Mouse (Mus musculus) adrenal gland, postnatal 4 days (tissue): ENCODE results near the gene Rims1. TPM values are rescaled to one million over a fixed set of nuclear protein-coding genes. Genes with fewer than 3 reads are reported as not detected.

ENCODE experiments used
- DNase-seq, 2 experiments: peaks; one replicate each; pipeline ENCODE4 v3.0.0; 2021 to 2022; ENCODE audit warnings: low spot score in 2 of 2, mixed read lengths in 2 of 2
- total RNA-seq, 2 experiments: library from RNA; stranded (reverse); gene quantifications; 2 replicates each; pipeline ENCODE4 v1.2.3; 2021

Gene Rims1
- total RNA-seq, 2 experiments from 2014 or later: 1.4 to 2.1 TPM

GRCm38 (mm10) chr1:22254278-22254677, 551.5 kb downstream of the Rims1 start:
- no peak for DNase-seq

GRCm38 (mm10) chr1:22252873-22253272, 552.9 kb downstream of the Rims1 start:
- DNase-seq: no peak

- no peak for DNase-seq
Measured at GRCm38 (mm10) chr1:22248898-22249386, 556.9 kb downstream of the Rims1 start.

DNA sequence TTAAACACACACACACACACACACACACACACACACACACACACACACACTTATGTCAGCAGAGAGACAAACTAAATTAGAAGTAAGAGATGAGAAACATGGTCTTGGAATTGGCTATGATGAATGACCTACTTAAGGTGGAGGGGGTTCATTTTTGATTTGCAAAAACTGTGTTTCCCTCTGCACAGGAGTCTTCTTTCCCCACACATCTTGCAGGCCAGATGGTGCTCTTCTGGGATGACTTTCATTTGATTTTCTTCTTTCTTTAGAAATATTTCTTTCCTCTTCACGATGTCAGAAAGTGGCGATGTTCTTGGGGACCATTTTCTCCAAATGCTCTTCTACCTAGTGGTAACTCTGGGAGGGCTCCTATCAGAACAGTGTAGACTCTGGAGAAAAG, 560.0 kb downstream of the Rims1 start:
- no peak for DNase-seq
